Mouse (Mus musculus): ENCODE results near the gene Sept9. TPM values are rescaled to one million over a fixed set of nuclear protein-coding genes. Genes with fewer than 3 reads are reported as not detected.

Gene Sept9
- polyA plus RNA-seq, 2 experiments = 78.7 to 125 TPM

DNA sequence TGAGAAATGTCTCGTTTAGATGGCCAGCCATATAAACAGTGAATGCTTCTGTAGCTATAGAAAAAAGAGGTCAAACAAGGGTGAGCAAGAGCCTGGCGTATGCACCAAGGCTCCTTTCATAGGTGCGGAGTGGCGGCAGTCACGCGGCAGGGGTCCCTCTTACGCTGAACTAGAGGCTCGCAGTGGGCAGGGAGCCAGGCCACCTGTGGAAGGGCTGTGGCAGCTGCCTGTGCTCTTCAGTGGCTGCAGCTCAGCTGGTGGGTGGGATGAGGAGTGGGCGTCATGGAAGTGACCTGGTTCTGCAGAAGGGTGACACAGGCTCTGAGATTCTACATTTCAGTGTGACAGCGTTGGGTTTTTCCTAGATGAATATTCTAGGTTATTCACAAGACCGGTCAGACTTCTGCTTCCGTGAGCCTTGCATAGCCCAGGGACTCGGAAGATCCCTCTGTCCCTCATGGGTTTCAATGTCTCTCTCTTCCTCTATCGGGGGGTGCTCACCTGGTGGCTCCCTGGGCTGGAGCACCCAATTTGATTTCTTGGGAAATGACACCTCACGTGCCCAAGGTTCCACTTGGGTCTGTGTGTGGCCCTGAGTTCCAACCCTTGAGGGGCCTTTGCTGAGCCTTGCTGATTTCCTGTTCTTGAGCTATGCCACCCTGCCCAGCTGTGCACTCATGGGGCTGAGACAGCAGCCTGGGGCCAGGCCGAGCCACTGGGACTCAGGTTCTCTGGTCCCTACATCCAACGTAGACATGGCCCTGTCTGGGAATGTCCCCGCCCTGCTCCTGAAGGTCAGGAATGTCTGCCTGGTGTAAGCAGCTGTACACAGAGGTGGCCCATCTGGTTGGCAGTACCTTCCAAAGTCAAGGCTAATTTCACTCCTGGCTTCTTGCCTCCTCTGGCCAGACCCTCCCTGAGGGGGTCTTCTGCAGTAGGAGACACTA, 55.0 kb downstream of the Sept9 start:
- no peaks in the 10 kb centered on the region for H3K9me3 ChIP-seq (ENCODE audit: control insufficient read depth, low read length)
- no peak overlapping the region for H3K4me3 ChIP-seq (replicated peaks; ENCODE audit: low read length)
- TF ChIP-seq POLR2A (IDR thresholded peaks at IDR 0.05; ENCODE audit: borderline replicate concordance, extremely low read depth, insufficient read depth, insufficient read length) = no peak
- WGBS = 46% methylated on average over 18 of the region's 18 CpGs
- H3K4me1 ChIP-seq (ENCODE audit: control insufficient read depth, insufficient read depth, low read length) = peaks cover 17% of the 10 kb centered on the region
- H3K9ac ChIP-seq (ENCODE audit: low read depth, low read length, severe bottlenecking) = no peak overlapping the region
- H3K27me3 ChIP-seq (ENCODE audit: control insufficient read depth, insufficient read depth, low read length) = no peaks in the 10 kb centered on the region
- H3K4me2 ChIP-seq (replicated peaks; ENCODE audit: low read depth, low read length, severe bottlenecking) = no peak overlapping the region
- H3K36me3 ChIP-seq (ENCODE audit: control insufficient read depth, insufficient read depth, low read length) = peaks cover 6% of the 10 kb centered on the region; the same call in 1 of the 2 replicates
- ATAC-seq (ENCODE audit: low FRiP score, low read depth) (peak; percentile 74; the same call in 1 of the 2 replicates), DNase-seq (ENCODE audit: low spot score) (peak; percentile 79)
- no peak overlapping the region for H3K27ac ChIP-seq (replicated peaks; ENCODE audit: low read depth, low read length)

DNA sequence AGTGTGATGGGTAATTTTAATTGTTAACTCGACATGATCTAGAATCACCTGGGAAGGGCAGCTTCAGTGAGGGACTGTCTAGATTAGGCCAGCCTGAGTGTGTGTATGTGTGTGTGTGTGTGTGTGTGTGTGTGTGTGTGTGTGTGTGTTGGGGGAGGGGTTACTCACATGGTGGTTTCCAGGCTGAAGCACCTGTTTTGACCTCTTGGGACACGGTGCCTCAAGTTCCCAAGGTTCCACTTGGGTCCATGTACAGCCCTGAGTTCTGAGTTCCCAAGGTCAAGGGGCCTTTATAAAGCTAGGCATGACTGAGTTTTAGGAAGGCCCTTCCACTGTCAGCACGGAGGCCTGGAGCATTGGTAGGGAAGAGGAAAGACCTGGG, 55.6 kb downstream of the Sept9 start:
- no peak for TF ChIP-seq POLR2A (IDR thresholded peaks at IDR 0.05; ENCODE audit: borderline replicate concordance, extremely low read depth, insufficient read depth, insufficient read length)
- DNase-seq (ENCODE audit: low spot score) (no peak), ATAC-seq (ENCODE audit: low FRiP score, low read depth) (no peak)
- peaks cover 16% of the 10 kb centered on the region for H3K4me1 ChIP-seq (ENCODE audit: control insufficient read depth, insufficient read depth, low read length)
- no peak overlapping the region for H3K4me2 ChIP-seq (replicated peaks; ENCODE audit: low read depth, low read length, severe bottlenecking)
- 69% methylated on average over 3 of the region's 3 CpGs for WGBS
- H3K36me3 ChIP-seq (ENCODE audit: control insufficient read depth, insufficient read depth, low read length) = peaks cover 6% of the 10 kb centered on the region; the same call in 1 of the 2 replicates
- no peak overlapping the region for H3K4me3 ChIP-seq (replicated peaks; ENCODE audit: low read length)
- H3K9me3 ChIP-seq (ENCODE audit: control insufficient read depth, low read length) = no peaks in the 10 kb centered on the region
- no peaks in the 10 kb centered on the region for H3K27me3 ChIP-seq (ENCODE audit: control insufficient read depth, insufficient read depth, low read length)
- no peak overlapping the region for H3K27ac ChIP-seq (replicated peaks; ENCODE audit: low read depth, low read length)
- H3K9ac ChIP-seq (ENCODE audit: low read depth, low read length, severe bottlenecking) = no peak overlapping the region

DNA sequence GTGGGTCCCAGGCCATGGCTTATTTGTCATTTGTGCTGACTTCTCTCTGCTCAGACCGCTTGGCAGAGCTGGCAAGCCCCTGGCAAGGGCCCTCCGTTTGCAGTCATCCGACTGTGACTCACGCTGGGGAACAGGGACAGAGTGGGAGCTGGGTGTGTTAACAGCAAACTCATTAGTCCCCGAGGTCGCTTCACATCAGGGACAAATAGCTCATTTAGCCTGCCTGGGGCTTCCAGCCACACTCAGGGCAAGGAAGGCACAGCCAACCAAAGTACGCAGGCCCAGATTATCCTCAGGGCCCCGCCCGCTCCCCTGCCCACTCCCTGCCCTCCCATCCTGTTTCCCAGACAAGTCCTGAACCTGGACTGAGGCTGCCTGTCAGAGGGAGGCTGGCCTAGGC, 56.6 kb downstream of the Sept9 start:
- no peaks in the 10 kb centered on the region for H3K27me3 ChIP-seq (ENCODE audit: control insufficient read depth, insufficient read depth, low read length)
- no peaks in the 10 kb centered on the region for H3K9me3 ChIP-seq (ENCODE audit: control insufficient read depth, low read length)
- WGBS = 58% methylated on average over 9 of the region's 9 CpGs
- ATAC-seq (ENCODE audit: low FRiP score, low read depth) (no peak), DNase-seq (ENCODE audit: low spot score) (no peak)
- peaks cover 16% of the 10 kb centered on the region for H3K4me1 ChIP-seq (ENCODE audit: control insufficient read depth, insufficient read depth, low read length)
- TF ChIP-seq POLR2A (IDR thresholded peaks at IDR 0.05; ENCODE audit: borderline replicate concordance, extremely low read depth, insufficient read depth, insufficient read length) = no peak
- H3K27ac ChIP-seq (replicated peaks; ENCODE audit: low read depth, low read length) = no peak overlapping the region
- H3K9ac ChIP-seq (ENCODE audit: low read depth, low read length, severe bottlenecking) = no peak overlapping the region
- peaks cover 3% of the 10 kb centered on the region; the same call in 1 of the 2 replicates for H3K36me3 ChIP-seq (ENCODE audit: control insufficient read depth, insufficient read depth, low read length)
- H3K4me3 ChIP-seq (replicated peaks; ENCODE audit: low read length) = no peak overlapping the region
- no peak overlapping the region for H3K4me2 ChIP-seq (replicated peaks; ENCODE audit: low read depth, low read length, severe bottlenecking)

DNA sequence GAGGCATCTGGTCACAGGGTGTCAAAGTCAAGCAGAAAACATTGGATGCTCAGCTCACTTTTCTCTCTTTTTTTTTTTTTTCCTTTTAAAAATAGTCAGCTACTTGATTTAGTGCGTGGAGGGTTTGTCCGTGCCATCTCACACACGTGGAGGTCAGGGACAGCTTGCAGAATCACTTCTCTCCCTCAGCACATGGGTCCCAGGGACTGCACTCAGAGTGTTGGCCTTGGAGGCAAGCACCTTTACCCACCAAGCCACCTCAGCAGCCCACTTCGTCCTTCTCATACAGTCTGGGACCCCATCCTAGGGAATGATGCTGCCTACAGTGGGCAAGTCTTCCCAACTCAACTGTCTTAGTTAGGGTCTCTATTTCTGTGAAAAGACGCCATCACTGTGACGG, 57.4 kb downstream of the Sept9 start:
- no peak overlapping the region for H3K9ac ChIP-seq (ENCODE audit: low read depth, low read length, severe bottlenecking)
- no peaks in the 10 kb centered on the region for H3K9me3 ChIP-seq (ENCODE audit: control insufficient read depth, low read length)
- TF ChIP-seq POLR2A (IDR thresholded peaks at IDR 0.05; ENCODE audit: borderline replicate concordance, extremely low read depth, insufficient read depth, insufficient read length) = no peak
- WGBS = 95% methylated on average over 6 of the region's 6 CpGs
- no peak for DNase-seq (ENCODE audit: low spot score)
- no peak overlapping the region for H3K4me2 ChIP-seq (replicated peaks; ENCODE audit: low read depth, low read length, severe bottlenecking)
- ATAC-seq (ENCODE audit: low FRiP score, low read depth) = no peak
- peaks cover 19% of the 10 kb centered on the region for H3K4me1 ChIP-seq (ENCODE audit: control insufficient read depth, insufficient read depth, low read length)
- H3K27ac ChIP-seq (replicated peaks; ENCODE audit: low read depth, low read length) = no peak overlapping the region
- H3K4me3 ChIP-seq (replicated peaks; ENCODE audit: low read length) = no peak overlapping the region
- no peaks in the 10 kb centered on the region for H3K27me3 ChIP-seq (ENCODE audit: control insufficient read depth, insufficient read depth, low read length)
- no peaks in the 10 kb centered on the region for H3K36me3 ChIP-seq (ENCODE audit: control insufficient read depth, insufficient read depth, low read length)

DNA sequence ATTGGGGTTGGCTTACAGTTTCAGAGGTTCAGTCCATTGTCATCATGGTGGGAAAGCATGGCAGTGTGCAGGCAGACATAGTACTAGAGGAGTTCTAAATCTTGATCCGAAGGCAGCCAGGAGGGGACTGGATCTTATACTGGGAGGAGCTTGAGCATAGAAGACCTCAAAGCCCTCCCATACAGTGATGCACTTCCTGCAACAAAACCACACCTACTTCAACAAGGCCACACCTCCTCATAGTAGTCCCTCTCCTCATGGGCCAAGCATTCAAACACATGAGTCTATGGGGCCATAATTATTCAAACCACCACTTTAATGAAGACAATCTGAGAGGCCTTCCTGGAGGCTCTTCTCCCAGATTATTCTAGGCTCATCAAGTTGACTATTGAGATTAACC, 57.8 kb downstream of the Sept9 start:
- no peak overlapping the region for H3K4me2 ChIP-seq (replicated peaks; ENCODE audit: low read depth, low read length, severe bottlenecking)
- no peaks in the 10 kb centered on the region for H3K9me3 ChIP-seq (ENCODE audit: control insufficient read depth, low read length)
- no peak overlapping the region for H3K27ac ChIP-seq (replicated peaks; ENCODE audit: low read depth, low read length)
- no peak overlapping the region for H3K9ac ChIP-seq (ENCODE audit: low read depth, low read length, severe bottlenecking)
- TF ChIP-seq POLR2A (IDR thresholded peaks at IDR 0.05; ENCODE audit: borderline replicate concordance, extremely low read depth, insufficient read depth, insufficient read length) = no peak
- no peaks in the 10 kb centered on the region for H3K27me3 ChIP-seq (ENCODE audit: control insufficient read depth, insufficient read depth, low read length)
- no peaks in the 10 kb centered on the region for H3K36me3 ChIP-seq (ENCODE audit: control insufficient read depth, insufficient read depth, low read length)
- peaks cover 19% of the 10 kb centered on the region for H3K4me1 ChIP-seq (ENCODE audit: control insufficient read depth, insufficient read depth, low read length)
- 93% methylated on average over 1 of the region's 1 CpGs for WGBS
- ATAC-seq (ENCODE audit: low FRiP score, low read depth) (no peak), DNase-seq (ENCODE audit: low spot score) (no peak)
- no peak overlapping the region for H3K4me3 ChIP-seq (replicated peaks; ENCODE audit: low read length)
